Mouse (Mus musculus): ENCODE results near the gene Efcab2. TPM values are rescaled to one million over a fixed set of nuclear protein-coding genes. Genes with fewer than 3 reads are reported as not detected.

Efcab2 gene
- polyA plus RNA-seq, 1 experiment from 2014 or later, result 5.9 TPM

GRCm38 (mm10) chr1:178449172-178449571 lies 43.3 kb downstream of the Efcab2 start:
- Histone ChIP-seq H3K4me2 (ENCODE audit: low read length) (no peak overlapping the region), H3K4me1 (ENCODE audit: control insufficient read depth, insufficient read depth, low read length) (no peaks in the 10 kb centered on the region), H3K9ac (ENCODE audit: low read length) (no peak overlapping the region), H3K9me3 (replicated peaks; ENCODE audit: control insufficient read depth, low read length) (no peaks in the 10 kb centered on the region), H3K27me3 (replicated peaks; ENCODE audit: control insufficient read depth, insufficient read depth, low read length) (no peaks in the 10 kb centered on the region), H3K36me3 (ENCODE audit: control insufficient read depth, insufficient read depth, low read length) (no peaks in the 10 kb centered on the region), H3K4me3 (ENCODE audit: low read depth, low read length) (no peak overlapping the region), H3K27ac (ENCODE audit: low read depth, low read length) (no peak overlapping the region)
- ATAC-seq, result peak; percentile 82
- DNase-seq (ENCODE audit: low spot score), result peak; percentile 80
- 25% methylated on average over 3 of the region's 3 CpGs for WGBS

- DNase-seq (ENCODE audit: low spot score), result no peak
- Histone ChIP-seq H3K9ac (ENCODE audit: low read length) (no peak overlapping the region), H3K27me3 (replicated peaks; ENCODE audit: control insufficient read depth, insufficient read depth, low read length) (no peaks in the 10 kb centered on the region), H3K36me3 (ENCODE audit: control insufficient read depth, insufficient read depth, low read length) (no peaks in the 10 kb centered on the region), H3K27ac (ENCODE audit: low read depth, low read length) (no peak overlapping the region), H3K4me1 (ENCODE audit: control insufficient read depth, insufficient read depth, low read length) (no peaks in the 10 kb centered on the region), H3K9me3 (replicated peaks; ENCODE audit: control insufficient read depth, low read length) (no peaks in the 10 kb centered on the region), H3K4me3 (ENCODE audit: low read depth, low read length) (no peak overlapping the region), H3K4me2 (ENCODE audit: low read length) (no peak overlapping the region)
- 80% methylated on average over 2 of the region's 2 CpGs for WGBS
- no peak for ATAC-seq
These were observed 44.0 kb downstream of the Efcab2 start for GRCm38 (mm10) chr1:178449933-178450332.

GRCm38 (mm10) chr1:178454125-178454524 lies 48.2 kb downstream of the Efcab2 start:
- peak; percentile 66; the same call in 1 of the 2 replicates for ATAC-seq
- WGBS, result 81% methylated on average over 3 of the region's 3 CpGs
- H3K27ac ChIP-seq (ENCODE audit: low read depth, low read length), result no peak overlapping the region
- no peaks in the 10 kb centered on the region for H3K4me1 ChIP-seq (ENCODE audit: control insufficient read depth, insufficient read depth, low read length)
- no peak overlapping the region for H3K9ac ChIP-seq (ENCODE audit: low read length)
- H3K9me3 ChIP-seq (replicated peaks; ENCODE audit: control insufficient read depth, low read length), result no peaks in the 10 kb centered on the region
- no peaks in the 10 kb centered on the region for H3K36me3 ChIP-seq (ENCODE audit: control insufficient read depth, insufficient read depth, low read length)
- no peaks in the 10 kb centered on the region for H3K27me3 ChIP-seq (replicated peaks; ENCODE audit: control insufficient read depth, insufficient read depth, low read length)
- no peak for DNase-seq (ENCODE audit: low spot score)
- no peak overlapping the region for H3K4me3 ChIP-seq (ENCODE audit: low read depth, low read length)
- H3K4me2 ChIP-seq (ENCODE audit: low read length), result no peak overlapping the region

GRCm38 (mm10) chr1:178455120-178455519 lies 49.2 kb downstream of the Efcab2 start:
- H3K9ac ChIP-seq (ENCODE audit: low read length), result no peak overlapping the region
- H3K27me3 ChIP-seq (replicated peaks; ENCODE audit: control insufficient read depth, insufficient read depth, low read length), result no peaks in the 10 kb centered on the region
- H3K9me3 ChIP-seq (replicated peaks; ENCODE audit: control insufficient read depth, low read length), result no peaks in the 10 kb centered on the region
- H3K4me1 ChIP-seq (ENCODE audit: control insufficient read depth, insufficient read depth, low read length), result no peaks in the 10 kb centered on the region
- no peak for ATAC-seq
- no peak for DNase-seq (ENCODE audit: low spot score)
- H3K36me3 ChIP-seq (ENCODE audit: control insufficient read depth, insufficient read depth, low read length), result no peaks in the 10 kb centered on the region
- 86% methylated on average over 1 of the region's 1 CpGs for WGBS
- no peak overlapping the region for H3K4me3 ChIP-seq (ENCODE audit: low read depth, low read length)
- no peak overlapping the region for H3K27ac ChIP-seq (ENCODE audit: low read depth, low read length)
- H3K4me2 ChIP-seq (ENCODE audit: low read length), result no peak overlapping the region

GRCm38 (mm10) chr1:178458029-178458428 lies 52.1 kb downstream of the Efcab2 start:
- Histone ChIP-seq H3K4me3 (ENCODE audit: low read depth, low read length) (no peak overlapping the region), H3K27me3 (replicated peaks; ENCODE audit: control insufficient read depth, insufficient read depth, low read length) (no peaks in the 10 kb centered on the region), H3K27ac (ENCODE audit: low read depth, low read length) (no peak overlapping the region), H3K4me2 (ENCODE audit: low read length) (no peak overlapping the region), H3K36me3 (ENCODE audit: control insufficient read depth, insufficient read depth, low read length) (no peaks in the 10 kb centered on the region), H3K9ac (ENCODE audit: low read length) (no peak overlapping the region), H3K9me3 (replicated peaks; ENCODE audit: control insufficient read depth, low read length) (no peaks in the 10 kb centered on the region), H3K4me1 (ENCODE audit: control insufficient read depth, insufficient read depth, low read length) (no peaks in the 10 kb centered on the region)
- DNase-seq (ENCODE audit: low spot score), result no peak
- ATAC-seq, result no peak
- WGBS, result 93% methylated on average over 2 of the region's 2 CpGs

GRCm38 (mm10) chr1:178463712-178464111 lies 57.8 kb downstream of the Efcab2 start:
- no peak overlapping the region for H3K4me3 ChIP-seq (ENCODE audit: low read depth, low read length)
- DNase-seq (ENCODE audit: low spot score) (peak; percentile 90), ATAC-seq (peak; percentile 97)
- H3K27me3 ChIP-seq (replicated peaks; ENCODE audit: control insufficient read depth, insufficient read depth, low read length), result no peaks in the 10 kb centered on the region
- H3K4me2 ChIP-seq (ENCODE audit: low read length), result no peak overlapping the region
- 0% methylated on average over 2 of the region's 2 CpGs for WGBS
- no peak overlapping the region for H3K9ac ChIP-seq (ENCODE audit: low read length)
- no peaks in the 10 kb centered on the region for H3K4me1 ChIP-seq (ENCODE audit: control insufficient read depth, insufficient read depth, low read length)
- H3K36me3 ChIP-seq (ENCODE audit: control insufficient read depth, insufficient read depth, low read length), result no peaks in the 10 kb centered on the region
- H3K9me3 ChIP-seq (replicated peaks; ENCODE audit: control insufficient read depth, low read length), result no peaks in the 10 kb centered on the region
- no peak overlapping the region for H3K27ac ChIP-seq (ENCODE audit: low read depth, low read length)

GRCm38 (mm10) chr1:178464140-178464539 lies 58.3 kb downstream of the Efcab2 start:
- no peak overlapping the region for H3K27ac ChIP-seq (ENCODE audit: low read depth, low read length)
- no peak overlapping the region for H3K4me3 ChIP-seq (ENCODE audit: low read depth, low read length)
- H3K9ac ChIP-seq (ENCODE audit: low read length), result no peak overlapping the region
- ATAC-seq (peak; percentile 62), DNase-seq (ENCODE audit: low spot score) (no peak)
- 49% methylated on average over 4 of the region's 4 CpGs for WGBS
- H3K9me3 ChIP-seq (replicated peaks; ENCODE audit: control insufficient read depth, low read length), result no peaks in the 10 kb centered on the region
- H3K36me3 ChIP-seq (ENCODE audit: control insufficient read depth, insufficient read depth, low read length), result no peaks in the 10 kb centered on the region
- H3K4me2 ChIP-seq (ENCODE audit: low read length), result no peak overlapping the region
- no peaks in the 10 kb centered on the region for H3K4me1 ChIP-seq (ENCODE audit: control insufficient read depth, insufficient read depth, low read length)
- no peaks in the 10 kb centered on the region for H3K27me3 ChIP-seq (replicated peaks; ENCODE audit: control insufficient read depth, insufficient read depth, low read length)

- WGBS, result 77% methylated on average over 6 of the region's 6 CpGs
- Histone ChIP-seq H3K4me3 (ENCODE audit: low read depth, low read length) (no peak overlapping the region), H3K4me2 (ENCODE audit: low read length) (no peak overlapping the region), H3K4me1 (ENCODE audit: control insufficient read depth, insufficient read depth, low read length) (no peaks in the 10 kb centered on the region), H3K9me3 (replicated peaks; ENCODE audit: control insufficient read depth, low read length) (no peaks in the 10 kb centered on the region), H3K9ac (ENCODE audit: low read length) (no peak overlapping the region), H3K27ac (ENCODE audit: low read depth, low read length) (no peak overlapping the region), H3K27me3 (replicated peaks; ENCODE audit: control insufficient read depth, insufficient read depth, low read length) (no peaks in the 10 kb centered on the region), H3K36me3 (ENCODE audit: control insufficient read depth, insufficient read depth, low read length) (no peaks in the 10 kb centered on the region)
- DNase-seq (ENCODE audit: low spot score), result no peak
- no peak for ATAC-seq
These were observed 61.7 kb downstream of the Efcab2 start for GRCm38 (mm10) chr1:178467594-178467993.

- DNase-seq (ENCODE audit: low spot score), result peak; percentile 78
These were observed 62.4 kb downstream of the Efcab2 start for GRCm38 (mm10) chr1:178468280-178468679.

More at GRCm38 (mm10) chr1:178468280-178468679, 62.4 kb downstream of the Efcab2 start:
- Histone ChIP-seq H3K27ac (ENCODE audit: low read depth, low read length) (no peak overlapping the region), H3K9me3 (replicated peaks; ENCODE audit: control insufficient read depth, low read length) (no peaks in the 10 kb centered on the region), H3K4me3 (ENCODE audit: low read depth, low read length) (no peak overlapping the region), H3K4me1 (ENCODE audit: control insufficient read depth, insufficient read depth, low read length) (no peaks in the 10 kb centered on the region), H3K27me3 (replicated peaks; ENCODE audit: control insufficient read depth, insufficient read depth, low read length) (no peaks in the 10 kb centered on the region), H3K4me2 (ENCODE audit: low read length) (no peak overlapping the region), H3K9ac (ENCODE audit: low read length) (no peak overlapping the region), H3K36me3 (ENCODE audit: control insufficient read depth, insufficient read depth, low read length) (no peaks in the 10 kb centered on the region)
- ATAC-seq, result no peak
- WGBS, result 10% methylated on average over 2 of the region's 2 CpGs

Data from forebrain, embryonic 14.5 days (tissue).